Mouse (Mus musculus) olfactory bulb, adult 2 months (tissue): ENCODE measurements around the gene Syt6.

Experiments used
- CTCF ChIP-seq: fragments of 200-500 bp; IDR thresholded peaks from 2 replicates; pipeline ENCODE4 v1.5.1; 2012; ENCODE audit warnings: low read depth, mild to moderate bottlenecking, low read length, moderate library complexity; ENCODE audit not compliant: insufficient read depth
- POLR2A ChIP-seq: fragments of 200-500 bp; IDR thresholded peaks from 2 replicates; pipeline ENCODE4 v1.6.1; 2012; ENCODE audit warnings: mild to moderate bottlenecking, low read depth, low read length, moderate library complexity; ENCODE audit not compliant: insufficient read depth

DNA sequence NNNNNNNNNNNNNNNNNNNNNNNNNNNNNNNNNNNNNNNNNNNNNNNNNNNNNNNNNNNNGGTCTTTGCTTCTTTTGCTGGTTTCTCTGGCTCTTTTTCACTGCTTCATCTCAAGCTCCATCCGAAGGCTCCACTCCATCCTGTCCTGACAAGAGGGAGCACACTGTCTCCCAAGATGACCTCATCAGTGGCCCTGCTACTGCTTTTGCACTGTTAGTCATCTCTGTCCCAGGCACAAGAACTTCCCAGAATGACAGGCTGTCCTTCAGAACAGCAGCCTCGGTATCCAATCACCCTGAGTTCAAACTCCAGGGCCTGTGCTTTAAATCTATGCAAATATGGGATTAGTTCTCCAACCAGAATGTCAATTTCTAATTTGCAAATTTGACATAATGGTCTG, 28.9 kb upstream of the Syt6 start:
- TF ChIP-seq POLR2A, result no peak
- no peak for TF ChIP-seq CTCF
